Mouse (Mus musculus): ENCODE measurements around the gene Rcor1. TPM values are rescaled to one million over a fixed set of nuclear protein-coding genes. Genes with fewer than 3 reads are reported as not detected.
A peak's percentile ranks its signal among the peaks of the same experiment; 100 is the strongest.
"Not testable (repeated sequence)": the region's sequence is repeated elsewhere in the genome, so short reads cannot be mapped to it uniquely, and the experiment has no call there.

Rcor1 gene
- total RNA-seq, 2 experiments from 2014 or later: 25.3 to 27.9 TPM

GRCm38 (mm10) chr12:111063361-111063760 lies 24.2 kb downstream of the Rcor1 start:
- intact Hi-C loops (cut with DNase I): no loop called here
- no peak for DNase-seq

- no peak for DNase-seq
- intact Hi-C loops (cut with DNase I): no loop called here
These were observed 25.1 kb downstream of the Rcor1 start for GRCm38 (mm10) chr12:111064220-111064619.

GRCm38 (mm10) chr12:111065330-111065729 lies 26.2 kb downstream of the Rcor1 start:
- intact Hi-C loops (cut with DNase I): no loop called here
- DNase-seq: no peak

- DNase-seq: no peak
- intact Hi-C loops (cut with DNase I): no loop called here
These were observed 28.7 kb downstream of the Rcor1 start for GRCm38 (mm10) chr12:111067816-111068215.

- intact Hi-C loops (cut with DNase I); DNase-seq: not testable (repeated sequence)
These were observed 30.1 kb downstream of the Rcor1 start for GRCm38 (mm10) chr12:111069299-111069698.

- no peak for DNase-seq
- intact Hi-C loops (cut with DNase I): no loop called here
These were observed 31.9 kb downstream of the Rcor1 start for GRCm38 (mm10) chr12:111071009-111071408.

- intact Hi-C loops (cut with DNase I): no loop called here
- peak; percentile 44 to 50 for DNase-seq
These were observed 32.5 kb downstream of the Rcor1 start for GRCm38 (mm10) chr12:111071477-111072152.

- intact Hi-C loops (cut with DNase I): no loop called here
These were observed 37.3 kb downstream of the Rcor1 start for GRCm38 (mm10) chr12:111076385-111076965.

GRCm38 (mm10) chr12:111085579-111085978 lies 46.4 kb downstream of the Rcor1 start:
- no peak for DNase-seq
- intact Hi-C loops (cut with DNase I): loop anchor here (5.0 kb wide), 3 partner anchors 77 to 182 kb away; no protein-coding TSS in a partner anchor

More at GRCm38 (mm10) chr12:111076385-111076965, 37.3 kb downstream of the Rcor1 start:
- DNase-seq: no peak

GRCm38 (mm10) chr12:111087066-111087465 lies 47.9 kb downstream of the Rcor1 start:
- intact Hi-C loops (cut with DNase I): loop anchor here (5.0 kb wide), 3 partner anchors 75 to 180 kb away; no protein-coding TSS in a partner anchor
- DNase-seq: no peak

- intact Hi-C loops (cut with DNase I): loop anchor here (5.0 kb wide), 3 partner anchors 74 to 179 kb away; no protein-coding TSS in a partner anchor
These were observed 49.0 kb downstream of the Rcor1 start for GRCm38 (mm10) chr12:111088186-111088585.

GRCm38 (mm10) chr12:111088731-111089141 lies 49.6 kb downstream of the Rcor1 start:
- intact Hi-C loops (cut with DNase I): loop anchor here (5.0 kb wide), 3 partner anchors 74 to 179 kb away; no protein-coding TSS in a partner anchor

More at GRCm38 (mm10) chr12:111088186-111088585, 49.0 kb downstream of the Rcor1 start:
- DNase-seq: peak; percentile 79 to 84

GRCm38 (mm10) chr12:111089145-111089544 lies 50.0 kb downstream of the Rcor1 start:
- intact Hi-C loops (cut with DNase I): loop anchor here (5.0 kb wide), 3 partner anchors 73 to 178 kb away; no protein-coding TSS in a partner anchor
- peak; percentile 35 to 38 for DNase-seq

More at GRCm38 (mm10) chr12:111088731-111089141, 49.6 kb downstream of the Rcor1 start:
- DNase-seq: no peak

GRCm38 (mm10) chr12:111090801-111091200 lies 51.6 kb downstream of the Rcor1 start:
- intact Hi-C loops (cut with DNase I): no loop called here
- DNase-seq: no peak

GRCm38 (mm10) chr12:111091981-111092380 lies 52.8 kb downstream of the Rcor1 start:
- intact Hi-C loops (cut with DNase I): no loop called here
- no peak for DNase-seq

- intact Hi-C loops (cut with DNase I): no loop called here
- DNase-seq: no peak
These were observed 54.9 kb downstream of the Rcor1 start for GRCm38 (mm10) chr12:111094073-111094472.

- DNase-seq: no peak
- intact Hi-C loops (cut with DNase I): no loop called here
These were observed 55.9 kb downstream of the Rcor1 start for GRCm38 (mm10) chr12:111095086-111095485.

- DNase-seq: no peak
- intact Hi-C loops (cut with DNase I): no loop called here
These were observed 57.1 kb downstream of the Rcor1 start for GRCm38 (mm10) chr12:111096249-111096648.

- intact Hi-C loops (cut with DNase I): no loop called here
- no peak for DNase-seq
These were observed 57.9 kb downstream of the Rcor1 start for GRCm38 (mm10) chr12:111097036-111097435.

- no peak for DNase-seq
- intact Hi-C loops (cut with DNase I): no loop called here
These were observed 72.0 kb downstream of the Rcor1 start for GRCm38 (mm10) chr12:111111176-111111575.

GRCm38 (mm10) chr12:111114593-111114992 lies 75.4 kb downstream of the Rcor1 start:
- no peak for DNase-seq
- intact Hi-C loops (cut with DNase I): no loop called here
